Mouse (Mus musculus): ENCODE measurements around the gene Aggf1. TPM values are rescaled to one million over a fixed set of nuclear protein-coding genes. Genes with fewer than 3 reads are reported as not detected.
"Not testable (repeated sequence)": the region's sequence is repeated elsewhere in the genome, so short reads cannot be mapped to it uniquely, and the experiment has no call there.

Aggf1 gene
- polyA plus RNA-seq, 1 experiment from 2014 or later, result 26.5 TPM

- Histone ChIP-seq H3K4me3 (ENCODE audit: low read depth, low read length) (no peak overlapping the region), H3K9me3 (replicated peaks; ENCODE audit: control insufficient read depth, low read length) (no peaks in the 10 kb centered on the region), H3K9ac (ENCODE audit: low read depth, low read length) (no peak overlapping the region), H3K4me1 (ENCODE audit: control insufficient read depth, insufficient read depth, low read length) (0 out of 2 replicates have a peak, but pooled peaks cover 2% of the 10 kb centered on the region), H3K27me3 (ENCODE audit: control insufficient read depth, insufficient read depth, low read length) (0 out of 2 replicates have a peak, but pooled peaks cover 2% of the 10 kb centered on the region), H3K27ac (ENCODE audit: low read depth, low read length) (no peak overlapping the region), H3K4me2 (no peak overlapping the region), H3K36me3 (ENCODE audit: control insufficient read depth, insufficient read depth, low read length) (no peaks in the 10 kb centered on the region)
- no peak for ATAC-seq (replicated peaks; ENCODE audit: insufficient number of reproducible peaks, low FRiP score, low TSS enrichment)
- WGBS (ENCODE audit: insufficient replicate concordance), result 80% methylated on average over 5 of the region's 5 CpGs
Observed at GRCm38 (mm10) chr13:95388226-95388625, 13.1 kb upstream of the Aggf1 start.

- H3K4me2 ChIP-seq, result no peak overlapping the region
- no peak overlapping the region for H3K4me3 ChIP-seq (ENCODE audit: low read depth, low read length)
- no peak overlapping the region for H3K27ac ChIP-seq (ENCODE audit: low read depth, low read length)
- 50% methylated on average over 5 of the region's 5 CpGs for WGBS (ENCODE audit: insufficient replicate concordance)
- no peak overlapping the region for H3K9ac ChIP-seq (ENCODE audit: low read depth, low read length)
- no peaks in the 10 kb centered on the region for H3K36me3 ChIP-seq (ENCODE audit: control insufficient read depth, insufficient read depth, low read length)
- 0 out of 2 replicates have a peak, but pooled peaks cover 2% of the 10 kb centered on the region for H3K27me3 ChIP-seq (ENCODE audit: control insufficient read depth, insufficient read depth, low read length)
- no peak for ATAC-seq (replicated peaks; ENCODE audit: insufficient number of reproducible peaks, low FRiP score, low TSS enrichment)
- no peaks in the 10 kb centered on the region for H3K4me1 ChIP-seq (ENCODE audit: control insufficient read depth, insufficient read depth, low read length)
- no peaks in the 10 kb centered on the region for H3K9me3 ChIP-seq (replicated peaks; ENCODE audit: control insufficient read depth, low read length)
Observed at GRCm38 (mm10) chr13:95382418-95382817, 7.3 kb upstream of the Aggf1 start.

DNA sequence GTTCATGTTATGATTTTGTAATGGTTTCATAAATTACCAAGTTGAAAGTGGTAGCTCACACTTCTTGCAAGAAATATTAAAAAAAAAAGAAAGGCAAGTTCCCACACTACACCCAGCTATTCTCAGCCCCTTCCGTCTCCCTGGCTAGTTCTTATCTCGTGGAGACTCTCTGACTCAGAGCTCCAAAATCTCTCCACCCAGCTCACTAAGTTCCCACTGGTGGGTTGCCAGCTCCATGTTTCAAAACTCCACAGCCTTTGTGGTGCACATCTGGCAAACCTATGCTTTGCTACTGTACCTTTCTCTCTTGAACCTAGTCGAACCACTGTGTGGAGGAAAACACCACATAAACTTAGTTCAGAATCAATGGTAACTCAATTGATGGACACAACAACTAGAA is 3.5 kb upstream of the Aggf1 start:
- H3K27ac ChIP-seq (ENCODE audit: low read depth, low read length), result no peak overlapping the region
- 0 out of 2 replicates have a peak, but pooled peaks cover 2% of the 10 kb centered on the region for H3K27me3 ChIP-seq (ENCODE audit: control insufficient read depth, insufficient read depth, low read length)
- no peak overlapping the region for H3K4me2 ChIP-seq
- WGBS (ENCODE audit: insufficient replicate concordance), result 59% methylated on average over 3 of the region's 3 CpGs
- H3K4me1 ChIP-seq (ENCODE audit: control insufficient read depth, insufficient read depth, low read length), result peaks cover 4% of the 10 kb centered on the region
- no peaks in the 10 kb centered on the region for H3K9me3 ChIP-seq (replicated peaks; ENCODE audit: control insufficient read depth, low read length)
- H3K4me3 ChIP-seq (ENCODE audit: low read depth, low read length), result no peak overlapping the region
- no peak for ATAC-seq (replicated peaks; ENCODE audit: insufficient number of reproducible peaks, low FRiP score, low TSS enrichment)
- no peaks in the 10 kb centered on the region for H3K36me3 ChIP-seq (ENCODE audit: control insufficient read depth, insufficient read depth, low read length)
- H3K9ac ChIP-seq (ENCODE audit: low read depth, low read length), result no peak overlapping the region

DNA sequence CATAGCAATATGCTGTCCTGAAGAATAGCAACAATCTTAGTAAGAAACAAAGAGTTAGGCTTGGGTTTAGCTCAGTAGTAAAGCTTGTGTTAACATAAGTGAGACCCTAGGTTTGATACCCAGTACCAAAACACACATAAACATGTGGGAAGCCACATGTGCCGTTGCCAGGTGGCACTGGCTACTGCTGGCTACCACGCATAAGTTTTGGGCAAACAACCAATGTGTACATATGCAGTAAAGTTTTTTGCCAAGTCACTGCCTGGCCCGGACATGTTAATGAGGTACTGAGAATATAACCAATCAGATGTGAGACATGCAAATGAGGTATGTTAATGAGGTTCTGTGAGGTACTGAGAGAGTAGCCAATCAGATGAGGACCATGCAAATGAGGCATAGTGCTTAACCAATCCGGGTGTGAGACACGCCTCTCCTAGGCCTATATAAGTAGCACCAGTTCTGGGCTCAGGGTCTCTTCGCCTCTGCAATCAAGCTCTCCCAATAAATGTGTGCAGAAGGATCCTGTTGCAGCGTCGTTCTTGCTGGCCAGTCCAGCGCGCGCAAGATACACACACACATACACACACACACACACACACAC is 1.6 kb upstream of the Aggf1 start:
- WGBS (ENCODE audit: insufficient replicate concordance), result 96% methylated on average over 11 of the region's 11 CpGs
- H3K4me3 ChIP-seq (ENCODE audit: low read depth, low read length); H3K9me3 ChIP-seq (replicated peaks; ENCODE audit: control insufficient read depth, low read length); H3K27me3 ChIP-seq (ENCODE audit: control insufficient read depth, insufficient read depth, low read length); H3K36me3 ChIP-seq (ENCODE audit: control insufficient read depth, insufficient read depth, low read length); H3K9ac ChIP-seq (ENCODE audit: low read depth, low read length); H3K4me2 ChIP-seq; ATAC-seq (replicated peaks; ENCODE audit: insufficient number of reproducible peaks, low FRiP score, low TSS enrichment); H3K27ac ChIP-seq (ENCODE audit: low read depth, low read length): not testable (repeated sequence)
- H3K4me1 ChIP-seq (ENCODE audit: control insufficient read depth, insufficient read depth, low read length), result peaks cover 13% of the 10 kb centered on the region

- Histone ChIP-seq H3K36me3 (ENCODE audit: control insufficient read depth, insufficient read depth, low read length) (no peaks in the 10 kb centered on the region), H3K4me3 (ENCODE audit: low read depth, low read length) (peak overlapping the region; percentile 100), H3K4me2 (peak overlapping the region; percentile 89), H3K9ac (ENCODE audit: low read depth, low read length) (peak overlapping the region; percentile 96), H3K4me1 (ENCODE audit: control insufficient read depth, insufficient read depth, low read length) (peaks cover 13% of the 10 kb centered on the region), H3K27ac (ENCODE audit: low read depth, low read length) (peak overlapping the region; percentile 42; the same call in 1 of the 2 replicates), H3K9me3 (replicated peaks; ENCODE audit: control insufficient read depth, low read length) (no peaks in the 10 kb centered on the region), H3K27me3 (ENCODE audit: control insufficient read depth, insufficient read depth, low read length) (no peaks in the 10 kb centered on the region)
- WGBS (ENCODE audit: insufficient replicate concordance), result 23% methylated on average over 6 of the region's 6 CpGs
- ATAC-seq (replicated peaks; ENCODE audit: insufficient number of reproducible peaks, low FRiP score, low TSS enrichment), result no peak
Observed at GRCm38 (mm10) chr13:95375554-95375914, 382 bp upstream of the Aggf1 start.

- Histone ChIP-seq H3K9me3 (replicated peaks; ENCODE audit: control insufficient read depth, low read length) (no peaks in the 10 kb centered on the region), H3K27me3 (ENCODE audit: control insufficient read depth, insufficient read depth, low read length) (no peaks in the 10 kb centered on the region), H3K36me3 (ENCODE audit: control insufficient read depth, insufficient read depth, low read length) (peaks cover 23% of the 10 kb centered on the region), H3K4me2 (peak overlapping the region; percentile 17; the same call in 1 of the 2 replicates), H3K4me1 (ENCODE audit: control insufficient read depth, insufficient read depth, low read length) (no peaks in the 10 kb centered on the region), H3K27ac (ENCODE audit: low read depth, low read length) (peak overlapping the region; percentile 58; the same call in 1 of the 2 replicates), H3K9ac (ENCODE audit: low read depth, low read length) (no peak overlapping the region), H3K4me3 (ENCODE audit: low read depth, low read length) (no peak overlapping the region)
- ATAC-seq (replicated peaks; ENCODE audit: insufficient number of reproducible peaks, low FRiP score, low TSS enrichment), result no peak
- WGBS (ENCODE audit: insufficient replicate concordance), result 63% methylated on average over 8 of the region's 8 CpGs
Observed at GRCm38 (mm10) chr13:95366356-95366755, 8.8 kb downstream of the Aggf1 start.

DNA sequence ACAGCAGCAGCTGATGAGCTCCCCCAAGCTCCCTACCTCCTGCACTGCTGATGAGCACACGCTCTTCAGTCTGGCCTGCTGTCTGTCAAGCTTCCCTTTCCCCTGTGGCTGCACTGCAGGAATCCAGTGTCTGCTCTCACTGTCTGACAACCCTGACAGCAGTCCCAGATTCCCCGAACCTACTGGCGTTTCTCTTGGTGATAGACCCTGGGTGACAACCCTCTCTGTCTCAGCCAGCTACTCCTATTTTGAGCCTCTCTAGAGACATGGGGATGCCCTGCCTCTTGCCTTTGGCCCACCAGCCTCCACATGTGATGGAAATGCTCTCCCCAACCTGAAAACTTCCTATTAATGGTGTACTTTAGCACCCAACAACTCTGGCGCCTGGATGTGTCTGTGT is 11.7 kb downstream of the Aggf1 start:
- Histone ChIP-seq H3K4me1 (ENCODE audit: control insufficient read depth, insufficient read depth, low read length) (no peaks in the 10 kb centered on the region), H3K4me2 (no peak overlapping the region), H3K27ac (ENCODE audit: low read depth, low read length) (no peak overlapping the region), H3K9me3 (replicated peaks; ENCODE audit: control insufficient read depth, low read length) (no peaks in the 10 kb centered on the region), H3K27me3 (ENCODE audit: control insufficient read depth, insufficient read depth, low read length) (no peaks in the 10 kb centered on the region), H3K9ac (ENCODE audit: low read depth, low read length) (no peak overlapping the region), H3K36me3 (ENCODE audit: control insufficient read depth, insufficient read depth, low read length) (peaks cover 27% of the 10 kb centered on the region), H3K4me3 (ENCODE audit: low read depth, low read length) (no peak overlapping the region)
- WGBS (ENCODE audit: insufficient replicate concordance), result 67% methylated on average over 4 of the region's 4 CpGs
- ATAC-seq (replicated peaks; ENCODE audit: insufficient number of reproducible peaks, low FRiP score, low TSS enrichment), result no peak

- ATAC-seq (replicated peaks; ENCODE audit: insufficient number of reproducible peaks, low FRiP score, low TSS enrichment), result no peak
- 81% methylated on average over 2 of the region's 2 CpGs for WGBS (ENCODE audit: insufficient replicate concordance)
Observed at GRCm38 (mm10) chr13:95358223-95358622, 16.9 kb downstream of the Aggf1 start.

DNA sequence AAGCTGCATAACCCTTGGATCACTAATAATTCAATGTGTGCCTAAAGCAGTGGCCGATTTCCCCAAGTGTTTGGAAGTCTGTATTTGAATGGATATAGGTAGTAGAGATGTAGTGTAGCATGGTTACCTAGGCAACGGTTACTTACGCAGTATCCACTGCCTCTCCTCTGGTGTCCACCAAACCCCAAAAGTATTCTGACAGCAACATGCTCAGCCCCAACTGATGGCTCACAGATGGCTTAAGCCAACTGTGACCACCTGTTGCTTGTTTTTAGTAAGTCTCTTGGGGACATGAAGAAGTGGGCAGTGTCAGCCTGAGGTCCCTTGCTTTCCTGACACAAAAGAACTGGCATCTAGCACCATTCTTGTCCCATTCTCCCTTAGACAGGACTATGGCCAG is 26.7 kb downstream of the Aggf1 start:
- no peak overlapping the region for H3K9ac ChIP-seq (ENCODE audit: low read depth, low read length)
- H3K4me1 ChIP-seq (ENCODE audit: control insufficient read depth, insufficient read depth, low read length), result no peaks in the 10 kb centered on the region
- no peaks in the 10 kb centered on the region for H3K27me3 ChIP-seq (ENCODE audit: control insufficient read depth, insufficient read depth, low read length)
- peaks cover 14% of the 10 kb centered on the region; the same call in 1 of the 2 replicates for H3K36me3 ChIP-seq (ENCODE audit: control insufficient read depth, insufficient read depth, low read length)
- H3K27ac ChIP-seq (ENCODE audit: low read depth, low read length), result no peak overlapping the region
- WGBS (ENCODE audit: insufficient replicate concordance), result 89% methylated on average over 3 of the region's 3 CpGs
- H3K9me3 ChIP-seq (replicated peaks; ENCODE audit: control insufficient read depth, low read length), result no peaks in the 10 kb centered on the region
- no peak overlapping the region for H3K4me3 ChIP-seq (ENCODE audit: low read depth, low read length)
- H3K4me2 ChIP-seq, result no peak overlapping the region
- ATAC-seq (replicated peaks; ENCODE audit: insufficient number of reproducible peaks, low FRiP score, low TSS enrichment), result no peak

More at GRCm38 (mm10) chr13:95358223-95358622, 16.9 kb downstream of the Aggf1 start:
- peaks cover 44% of the 10 kb centered on the region for H3K36me3 ChIP-seq (ENCODE audit: control insufficient read depth, insufficient read depth, low read length)
- H3K4me2 ChIP-seq, result no peak overlapping the region
- no peak overlapping the region for H3K9ac ChIP-seq (ENCODE audit: low read depth, low read length)
- no peaks in the 10 kb centered on the region for H3K9me3 ChIP-seq (replicated peaks; ENCODE audit: control insufficient read depth, low read length)
- no peaks in the 10 kb centered on the region for H3K27me3 ChIP-seq (ENCODE audit: control insufficient read depth, insufficient read depth, low read length)
- H3K4me1 ChIP-seq (ENCODE audit: control insufficient read depth, insufficient read depth, low read length), result no peaks in the 10 kb centered on the region
- no peak overlapping the region for H3K4me3 ChIP-seq (ENCODE audit: low read depth, low read length)
- no peak overlapping the region for H3K27ac ChIP-seq (ENCODE audit: low read depth, low read length)
